Mouse (Mus musculus): ENCODE measurements around the gene Gli2. TPM values are rescaled to one million over a fixed set of nuclear protein-coding genes. Genes with fewer than 3 reads are reported as not detected.

Gene Gli2
- polyA plus RNA-seq, 1 experiment from 2014 or later: 1.9 TPM

GRCm38 (mm10) chr1:118926556-118926955, 126.9 kb downstream of the Gli2 start:
- Histone ChIP-seq H3K9ac (no peak overlapping the region), H3K36me3 (no peaks in the 10 kb centered on the region), H3K4me2 (no peak overlapping the region), H3K9me3 (no peaks in the 10 kb centered on the region), H3K27ac (replicated peaks) (no peak overlapping the region), H3K4me3 (no peak overlapping the region), H3K27me3 (no peaks in the 10 kb centered on the region), H3K4me1 (replicated peaks) (peaks cover 15% of the 10 kb centered on the region; the same call in 1 of the 2 replicates)
- ATAC-seq (ENCODE audit: low read depth): no peak
- WGBS: 59% methylated on average over 7 of the region's 7 CpGs

GRCm38 (mm10) chr1:118922189-118922588, 131.2 kb downstream of the Gli2 start:
- no peaks in the 10 kb centered on the region for H3K27me3 ChIP-seq
- H3K4me3 ChIP-seq: no peak overlapping the region
- H3K9me3 ChIP-seq: no peaks in the 10 kb centered on the region
- H3K4me1 ChIP-seq (replicated peaks): peaks cover 26% of the 10 kb centered on the region
- no peak for ATAC-seq (ENCODE audit: low read depth)
- no peak overlapping the region for H3K27ac ChIP-seq (replicated peaks)
- WGBS: 83% methylated on average over 6 of the region's 6 CpGs
- no peaks in the 10 kb centered on the region for H3K36me3 ChIP-seq
- H3K4me2 ChIP-seq: no peak overlapping the region
- no peak overlapping the region for H3K9ac ChIP-seq

- H3K27ac ChIP-seq (replicated peaks): 0 out of 2 replicates have a peak overlapping the region, but pooled peaks have one; percentile 39
- H3K4me1 ChIP-seq (replicated peaks): peaks cover 48% of the 10 kb centered on the region
- no peaks in the 10 kb centered on the region for H3K36me3 ChIP-seq
- H3K4me2 ChIP-seq: no peak overlapping the region
- 17% methylated on average over 7 of the region's 7 CpGs for WGBS
- no peaks in the 10 kb centered on the region for H3K9me3 ChIP-seq
- ATAC-seq (ENCODE audit: low read depth): no peak
- H3K27me3 ChIP-seq: peaks cover 11% of the 10 kb centered on the region; the same call in 1 of the 2 replicates
- H3K9ac ChIP-seq: no peak overlapping the region
- H3K4me3 ChIP-seq: no peak overlapping the region
Observed at GRCm38 (mm10) chr1:118917520-118918220, 135.7 kb downstream of the Gli2 start.

- Histone ChIP-seq H3K27me3 (peaks cover 18% of the 10 kb centered on the region; the same call in 1 of the 2 replicates), H3K4me1 (replicated peaks) (peaks cover 52% of the 10 kb centered on the region), H3K9ac (no peak overlapping the region), H3K27ac (replicated peaks) (peak overlapping the region; percentile 39), H3K4me3 (no peak overlapping the region), H3K36me3 (no peaks in the 10 kb centered on the region), H3K4me2 (no peak overlapping the region), H3K9me3 (no peaks in the 10 kb centered on the region)
- WGBS: 36% methylated on average over 12 of the region's 12 CpGs
- no peak for ATAC-seq (ENCODE audit: low read depth)
Observed at GRCm38 (mm10) chr1:118916477-118917075, 136.8 kb downstream of the Gli2 start.

- no peak overlapping the region for H3K27ac ChIP-seq (replicated peaks)
- no peaks in the 10 kb centered on the region for H3K36me3 ChIP-seq
- 24% methylated on average over 17 of the region's 17 CpGs for WGBS
- no peak overlapping the region for H3K4me3 ChIP-seq
- H3K4me2 ChIP-seq: peak overlapping the region; percentile 30
- H3K4me1 ChIP-seq (replicated peaks): peaks cover 73% of the 10 kb centered on the region
- peaks cover 18% of the 10 kb centered on the region; the same call in 1 of the 2 replicates for H3K27me3 ChIP-seq
- no peak for ATAC-seq (ENCODE audit: low read depth)
- H3K9ac ChIP-seq: no peak overlapping the region
- H3K9me3 ChIP-seq: no peaks in the 10 kb centered on the region
Observed at GRCm38 (mm10) chr1:118913414-118914385, 139.7 kb downstream of the Gli2 start.

GRCm38 (mm10) chr1:118912929-118913328, 140.5 kb downstream of the Gli2 start:
- Histone ChIP-seq H3K4me2 (peak overlapping the region; percentile 30), H3K27me3 (peaks cover 18% of the 10 kb centered on the region; the same call in 1 of the 2 replicates), H3K4me3 (no peak overlapping the region)

GRCm38 (mm10) chr1:118911427-118911727, 142.0 kb downstream of the Gli2 start:
- Histone ChIP-seq H3K9me3 (no peaks in the 10 kb centered on the region), H3K27ac (replicated peaks) (no peak overlapping the region), H3K9ac (no peak overlapping the region), H3K4me1 (replicated peaks) (peaks cover 62% of the 10 kb centered on the region), H3K36me3 (no peaks in the 10 kb centered on the region), H3K27me3 (peaks cover 18% of the 10 kb centered on the region; the same call in 1 of the 2 replicates), H3K4me3 (no peak overlapping the region), H3K4me2 (no peak overlapping the region)
- ATAC-seq (ENCODE audit: low read depth): peak; percentile 16; the same call in 1 of the 2 replicates
- 7% methylated on average over 3 of the region's 3 CpGs for WGBS

More at GRCm38 (mm10) chr1:118912929-118913328, 140.5 kb downstream of the Gli2 start:
- peak; percentile 16; the same call in 1 of the 2 replicates for ATAC-seq (ENCODE audit: low read depth)
- H3K36me3 ChIP-seq: no peaks in the 10 kb centered on the region
- H3K4me1 ChIP-seq (replicated peaks): peaks cover 74% of the 10 kb centered on the region
- no peak overlapping the region for H3K27ac ChIP-seq (replicated peaks)
- H3K9me3 ChIP-seq: no peaks in the 10 kb centered on the region
- WGBS: 17% methylated on average over 6 of the region's 6 CpGs
- no peak overlapping the region for H3K9ac ChIP-seq

- Histone ChIP-seq H3K9ac (no peak overlapping the region), H3K4me2 (no peak overlapping the region), H3K4me1 (replicated peaks) (peaks cover 58% of the 10 kb centered on the region), H3K36me3 (no peaks in the 10 kb centered on the region), H3K4me3 (no peak overlapping the region), H3K9me3 (no peaks in the 10 kb centered on the region), H3K27ac (replicated peaks) (0 out of 2 replicates have a peak overlapping the region, but pooled peaks have one; percentile 25), H3K27me3 (peaks cover 18% of the 10 kb centered on the region; the same call in 1 of the 2 replicates)
- peak; percentile 76 for ATAC-seq (ENCODE audit: low read depth)
- WGBS: 10% methylated on average over 13 of the region's 13 CpGs
Observed at GRCm38 (mm10) chr1:118910693-118911426, 142.6 kb downstream of the Gli2 start.

GRCm38 (mm10) chr1:118909051-118909450, 144.4 kb downstream of the Gli2 start:
- Histone ChIP-seq H3K4me3 (no peak overlapping the region), H3K27me3 (0 out of 2 replicates have a peak, but pooled peaks cover 10% of the 10 kb centered on the region), H3K9ac (no peak overlapping the region), H3K36me3 (no peaks in the 10 kb centered on the region), H3K27ac (replicated peaks) (no peak overlapping the region), H3K9me3 (no peaks in the 10 kb centered on the region), H3K4me2 (no peak overlapping the region), H3K4me1 (replicated peaks) (peaks cover 73% of the 10 kb centered on the region)
- 89% methylated on average over 3 of the region's 3 CpGs for WGBS
- ATAC-seq (ENCODE audit: low read depth): no peak

GRCm38 (mm10) chr1:118907574-118907973, 145.8 kb downstream of the Gli2 start:
- 82% methylated on average over 9 of the region's 9 CpGs for WGBS
- H3K27me3 ChIP-seq: 0 out of 2 replicates have a peak, but pooled peaks cover 7% of the 10 kb centered on the region
- ATAC-seq (ENCODE audit: low read depth): no peak
- H3K36me3 ChIP-seq: no peaks in the 10 kb centered on the region
- no peak overlapping the region for H3K27ac ChIP-seq (replicated peaks)
- H3K9me3 ChIP-seq: no peaks in the 10 kb centered on the region
- H3K4me2 ChIP-seq: no peak overlapping the region
- H3K4me1 ChIP-seq (replicated peaks): peaks cover 63% of the 10 kb centered on the region
- no peak overlapping the region for H3K4me3 ChIP-seq
- H3K9ac ChIP-seq: no peak overlapping the region

- no peak for ATAC-seq (ENCODE audit: low read depth)
- H3K4me3 ChIP-seq: no peak overlapping the region
- no peaks in the 10 kb centered on the region for H3K9me3 ChIP-seq
- H3K27me3 ChIP-seq: no peaks in the 10 kb centered on the region
- no peak overlapping the region for H3K9ac ChIP-seq
- H3K36me3 ChIP-seq: no peaks in the 10 kb centered on the region
- peaks cover 68% of the 10 kb centered on the region for H3K4me1 ChIP-seq (replicated peaks)
- peak overlapping the region; percentile 30; the same call in 1 of the 2 replicates for H3K27ac ChIP-seq (replicated peaks)
- H3K4me2 ChIP-seq: no peak overlapping the region
- WGBS: 62% methylated on average over 5 of the region's 5 CpGs
Observed at GRCm38 (mm10) chr1:118905319-118905718, 148.1 kb downstream of the Gli2 start.
